Mouse (Mus musculus) G1E (cell line): ENCODE results near the gene Tmppe.

Source experiments
- CTCF ChIP-seq: IDR thresholded peaks from 2 replicates; pipeline ENCODE4 v1.5.1; 2012; ENCODE audit warnings: low read depth, low read length, inconsistent platforms, mixed read lengths
- GATA1 ChIP-seq: IDR thresholded peaks from 2 replicates; pipeline ENCODE4 v1.6.1; 2012; ENCODE audit warnings: borderline replicate concordance, low read length, inconsistent platforms, mixed read lengths
- GATA2 ChIP-seq: IDR thresholded peaks from 2 replicates; pipeline ENCODE4 v1.6.1; 2012; ENCODE audit warnings: low read depth, low read length, inconsistent platforms, borderline replicate concordance
- POLR2AphosphoS5 ChIP-seq: IDR thresholded peaks from 2 replicates; pipeline ENCODE4 v1.6.1; 2012; ENCODE audit warnings: low read depth, low read length, inconsistent platforms; ENCODE audit not compliant: insufficient replicate concordance
- TAL1 ChIP-seq: conservative IDR thresholded peaks from 2 replicates; pipeline ENCODE4 v1.6.1; 2012; ENCODE audit warnings: low read depth, low read length, inconsistent platforms, mixed read lengths

GRCm38 (mm10) chr9:114421045-114421444, 20.1 kb downstream of the Tmppe start:
- 0 out of 2 replicates have a peak, but pooled peaks have one; percentile 27 for TF ChIP-seq CTCF
- TF ChIP-seq POLR2AphosphoS5, result no peak
- TF ChIP-seq TAL1, result no peak
- no peak for TF ChIP-seq GATA1
- no peak for TF ChIP-seq GATA2
